Comparison of ENCODE assay signal across 11 mouse cellular contexts in genomic region chrX:70899720-70900479, GRCm38 (mm10).
DNase-seq lines count a peak whose midpoint lies in the region; ATAC-seq and TF ChIP-seq lines count a peak whose summit lies in the region.
"Had no signal": no experiment of that assay in that cellular context is flagged by ENCODE, and none has a peak within 500 bp of the region (broad histone marks: within the 10 kb centered on the region; RNA-seq: fewer than 3 reads in every experiment).

No protein-coding gene starts in this region.

- H3K36me3 ChIP-seq in forebrain, postnatal 0 days (ENCODE audit: insufficient read depth): no peaks in the 10 kb centered on the region
- H3K36me3 ChIP-seq: liver, embryonic 15.5 days had no signal

- no peak overlapping the region for H3K9ac ChIP-seq in forebrain, postnatal 0 days
- H3K9ac ChIP-seq: liver, embryonic 15.5 days had no signal

- H3K9me3 ChIP-seq in forebrain, postnatal 0 days (ENCODE audit: low read length): no peaks in the 10 kb centered on the region
- H3K9me3 ChIP-seq: liver, embryonic 15.5 days had no signal

- no peak for DNase-seq in frontal cortex, postnatal 10 days (ENCODE audit: low spot score in 2 of 2)
- DNase-seq in brain, adult 2 months (ENCODE audit: low read depth, low spot score): peak; percentile 75
- DNase-seq in forebrain, postnatal 0 days: peak; percentile 31
- peak; percentile 16 to 30 for DNase-seq in layer of hippocampus, postnatal 10 days (ENCODE audit: low spot score in 2 of 2)
- no peak for DNase-seq in gastrocnemius, postnatal 4 days (ENCODE audit: low spot score in 2 of 2)
- DNase-seq in urinary bladder, adult 2 months (ENCODE audit: low spot score): no peak
- DNase-seq: kidney, postnatal 14 days; midbrain, embryonic 14.5 days had no signal

- no peak overlapping the region for H3K4me3 ChIP-seq in forebrain, postnatal 0 days (ENCODE audit: low read depth, low read length)
- H3K4me3 ChIP-seq: liver, embryonic 15.5 days had no signal

- no peak for TF ChIP-seq CTCF in forebrain, postnatal 0 days (IDR thresholded peaks at IDR 0.05; ENCODE audit: low read depth)

- no peaks in the 10 kb centered on the region for H3K4me1 ChIP-seq in forebrain, postnatal 0 days (ENCODE audit: insufficient read depth)
- H3K4me1 ChIP-seq: liver, embryonic 15.5 days had no signal

- peak; percentile 92 for ATAC-seq in frontal cortex, adult (ENCODE audit: low TSS enrichment)
- peak; percentile 90 for ATAC-seq in forebrain, postnatal 0 days
- ATAC-seq in megakaryocyte, adult 5-6 weeks (ENCODE audit: poor library complexity, severe bottlenecking): no peak

- no peak overlapping the region for H3K4me2 ChIP-seq in forebrain, postnatal 0 days (ENCODE audit: low read depth)
- H3K4me2 ChIP-seq: liver, embryonic 15.5 days had no signal

- H3K27me3 ChIP-seq in forebrain, postnatal 0 days (ENCODE audit: insufficient read depth, low read length): no peaks in the 10 kb centered on the region
- H3K27me3 ChIP-seq: liver, embryonic 15.5 days had no signal

- no peak overlapping the region for H3K27ac ChIP-seq in forebrain, postnatal 0 days (ENCODE audit: low read depth, low read length)
- H3K27ac ChIP-seq: liver, embryonic 15.5 days had no signal

- 46% methylated on average over 8 of the region's 8 CpGs for WGBS in forebrain, postnatal 0 days

Comparison
In these comparisons a context has a peak if more than half of its experiments do, and no peak if none do; other contexts are left out.
1. DNase-seq: peak in brain, adult 2 months (single experiment), forebrain, postnatal 0 days (single experiment) and layer of hippocampus, postnatal 10 days (2 of 2); none in frontal cortex, postnatal 10 days (0 of 2), gastrocnemius, postnatal 4 days (0 of 2) and urinary bladder, adult 2 months (single experiment).